Comparison of ENCODE assay signal across 8 mouse cellular contexts in genomic region chr5:99613321-99614118, GRCm38 (mm10).
DNase-seq lines count a peak whose midpoint lies in the region; ATAC-seq lines count a peak whose summit lies in the region.

No protein-coding gene starts in this region.

- no peak for DNase-seq in heart, adult 8-10 months (ENCODE audit: low spot score)
- peak; percentile 76 for DNase-seq in Muller cell, postnatal 12 days (ENCODE audit: inconsistent ontology term)
- DNase-seq in forelimb bud, embryonic 11.5 days (ENCODE audit: low read depth, low spot score): peak; percentile 70
- DNase-seq in midbrain, embryonic 11.5 days (ENCODE audit: low spot score, missing footprints): peak; percentile 91
- DNase-seq in frontal cortex, adult 2 months (ENCODE audit: extremely low spot score in 1 of 2, low spot score in 1 of 2): no peak

- H3K27ac ChIP-seq in heart, embryonic 14.5 days (replicated peaks in 1 of 2; ENCODE audit: control insufficient read depth in 1 of 2, insufficient read depth in 1 of 2, low read depth in 2 of 2, low read length in 2 of 2): no peak overlapping the region
- H3K27ac ChIP-seq in midbrain, embryonic 11.5 days (ENCODE audit: low read depth, low read length): peak overlapping the region; percentile 26

- H3K27me3 ChIP-seq in heart, embryonic 14.5 days (ENCODE audit: control insufficient read depth, insufficient read depth, low read length): peaks cover 9% of the 10 kb centered on the region; the same call in 1 of the 2 replicates
- peaks cover 18% of the 10 kb centered on the region for H3K27me3 ChIP-seq in midbrain, embryonic 11.5 days (ENCODE audit: control insufficient read depth, insufficient read depth, low read length)

- no peaks in the 10 kb centered on the region for H3K36me3 ChIP-seq in heart, embryonic 14.5 days (ENCODE audit: control insufficient read depth, insufficient read depth, low read length)
- no peaks in the 10 kb centered on the region for H3K36me3 ChIP-seq in midbrain, embryonic 11.5 days (ENCODE audit: control insufficient read depth, insufficient read depth, low read length)

- peak overlapping the region; percentile 10 to 27 for H3K4me3 ChIP-seq in heart, embryonic 14.5 days (ENCODE audit: control insufficient read depth in 1 of 2, insufficient read depth in 1 of 2, low read depth in 1 of 2, low read length in 2 of 2)
- H3K4me3 ChIP-seq in midbrain, embryonic 11.5 days (ENCODE audit: low read depth, low read length): peak overlapping the region; percentile 11; the same call in 1 of the 2 replicates

- no peak for ATAC-seq in heart, embryonic 14.5 days (ENCODE audit: insufficient number of reproducible peaks, insufficient read depth, low FRiP score, low read depth)
- peak; percentile 77 for ATAC-seq in midbrain, embryonic 11.5 days (ENCODE audit: low FRiP score)
- ATAC-seq in erythroid progenitor cell, adult 5-6 weeks (replicated peaks; ENCODE audit: low FRiP score, poor library complexity, severe bottlenecking): no peak
- ATAC-seq in megakaryocyte progenitor cell, adult 5-6 weeks (replicated peaks; ENCODE audit: poor library complexity): no peak

- peak overlapping the region; percentile 53 for H3K4me2 ChIP-seq in heart, embryonic 14.5 days (ENCODE audit: low read length)
- H3K4me2 ChIP-seq in midbrain, embryonic 11.5 days: peak overlapping the region; percentile 45

- H3K9ac ChIP-seq in heart, embryonic 14.5 days (ENCODE audit: low read length): no peak overlapping the region
- peak overlapping the region; percentile 40; the same call in 1 of the 2 replicates for H3K9ac ChIP-seq in midbrain, embryonic 11.5 days (ENCODE audit: low read length)

- H3K9me3 ChIP-seq in heart, embryonic 14.5 days (ENCODE audit: control insufficient read depth, low read length): no peaks in the 10 kb centered on the region
- H3K9me3 ChIP-seq in midbrain, embryonic 11.5 days (ENCODE audit: control insufficient read depth, low read length): no peaks in the 10 kb centered on the region

- H3K4me1 ChIP-seq in heart, embryonic 14.5 days (ENCODE audit: control insufficient read depth in 2 of 2, insufficient read depth in 2 of 2, low read length in 2 of 2): peaks cover 5 to 9% of the 10 kb centered on the region in 2 experiments; a peak in 3 of 4 replicates
- peaks cover 12% of the 10 kb centered on the region for H3K4me1 ChIP-seq in midbrain, embryonic 11.5 days (ENCODE audit: control insufficient read depth, insufficient read depth, low read length)

- 4% methylated on average over 24 of the region's 24 CpGs for WGBS in heart, embryonic 14.5 days
- under 1% methylated on average over 24 of the region's 24 CpGs for WGBS in midbrain, embryonic 11.5 days

Comparison
In these comparisons a context has a peak if more than half of its experiments do, and no peak if none do; other contexts are left out.
1. DNase-seq: peak in Muller cell, postnatal 12 days (single experiment), forelimb bud, embryonic 11.5 days (single experiment) and midbrain, embryonic 11.5 days (single experiment); none in heart, adult 8-10 months (single experiment) and frontal cortex, adult 2 months (0 of 2).